Mouse (Mus musculus): ENCODE results near the gene Trpv5. TPM values are rescaled to one million over a fixed set of nuclear protein-coding genes. Genes with fewer than 3 reads are reported as not detected.

Gene Trpv5
- polyA plus RNA-seq, 1 experiment from 2014 or later = 0.07 TPM

GRCm38 (mm10) chr6:41692200-41692599 is 11.6 kb upstream of the Trpv5 start:
- ATAC-seq (replicated peaks; ENCODE audit: low FRiP score) = no peak
- DNase-seq (ENCODE audit: low spot score) = no peak
- Histone ChIP-seq H3K27ac (ENCODE audit: low read depth, low read length) (no peak overlapping the region), H3K27me3 (replicated peaks; ENCODE audit: control insufficient read depth, insufficient read depth, low read length) (no peaks in the 10 kb centered on the region), H3K4me3 (ENCODE audit: low read depth, low read length) (no peak overlapping the region), H3K9me3 (ENCODE audit: control insufficient read depth, low read length) (no peaks in the 10 kb centered on the region), H3K9ac (ENCODE audit: low read depth, low read length) (no peak overlapping the region), H3K4me2 (no peak overlapping the region), H3K4me1 (replicated peaks; ENCODE audit: control insufficient read depth, insufficient read depth, low read length) (no peaks in the 10 kb centered on the region), H3K36me3 (ENCODE audit: control insufficient read depth, insufficient read depth, low read length) (peaks cover 9% of the 10 kb centered on the region; the same call in 1 of the 2 replicates)

- peak overlapping the region; percentile 51 for H3K27ac ChIP-seq (ENCODE audit: low read depth, low read length)
- ATAC-seq (replicated peaks; ENCODE audit: low FRiP score) = no peak
- H3K4me3 ChIP-seq (ENCODE audit: low read depth, low read length) = no peak overlapping the region
- peaks cover 11% of the 10 kb centered on the region; the same call in 1 of the 2 replicates for H3K4me1 ChIP-seq (replicated peaks; ENCODE audit: control insufficient read depth, insufficient read depth, low read length)
- H3K36me3 ChIP-seq (ENCODE audit: control insufficient read depth, insufficient read depth, low read length) = peaks cover 9% of the 10 kb centered on the region; the same call in 1 of the 2 replicates
- no peak overlapping the region for H3K9ac ChIP-seq (ENCODE audit: low read depth, low read length)
- 73% methylated on average over 3 of the region's 3 CpGs for WGBS
- no peak overlapping the region for H3K4me2 ChIP-seq
- H3K27me3 ChIP-seq (replicated peaks; ENCODE audit: control insufficient read depth, insufficient read depth, low read length) = no peaks in the 10 kb centered on the region
- no peak for DNase-seq (ENCODE audit: low spot score)
- H3K9me3 ChIP-seq (ENCODE audit: control insufficient read depth, low read length) = no peaks in the 10 kb centered on the region
These were observed 5.0 kb upstream of the Trpv5 start for GRCm38 (mm10) chr6:41685596-41685995.

- Histone ChIP-seq H3K4me2 (no peak overlapping the region), H3K36me3 (ENCODE audit: control insufficient read depth, insufficient read depth, low read length) (peaks cover 6% of the 10 kb centered on the region; the same call in 1 of the 2 replicates), H3K9me3 (ENCODE audit: control insufficient read depth, low read length) (no peaks in the 10 kb centered on the region), H3K9ac (ENCODE audit: low read depth, low read length) (no peak overlapping the region), H3K4me3 (ENCODE audit: low read depth, low read length) (no peak overlapping the region), H3K27me3 (replicated peaks; ENCODE audit: control insufficient read depth, insufficient read depth, low read length) (no peaks in the 10 kb centered on the region), H3K4me1 (replicated peaks; ENCODE audit: control insufficient read depth, insufficient read depth, low read length) (peaks cover 11% of the 10 kb centered on the region; the same call in 1 of the 2 replicates), H3K27ac (ENCODE audit: low read depth, low read length) (peak overlapping the region; percentile 51)
- DNase-seq (ENCODE audit: low spot score) (no peak), ATAC-seq (replicated peaks; ENCODE audit: low FRiP score) (peak; percentile 86)
- 46% methylated on average over 5 of the region's 5 CpGs for WGBS
These were observed 4.3 kb upstream of the Trpv5 start for GRCm38 (mm10) chr6:41684911-41685310.

- peak within 1 kb of the TSS; percentile 51 for H3K27ac ChIP-seq (ENCODE audit: low read depth, low read length)
- H3K9me3 ChIP-seq (ENCODE audit: control insufficient read depth, low read length) = no peaks in the 10 kb centered on the region
- H3K9ac ChIP-seq (ENCODE audit: low read depth, low read length) = no peak within 1 kb of the TSS
- 95% methylated on average over 2 of the region's 2 CpGs for WGBS
- no peak within 1 kb of the TSS for H3K4me3 ChIP-seq (ENCODE audit: low read depth, low read length)
- H3K36me3 ChIP-seq (ENCODE audit: control insufficient read depth, insufficient read depth, low read length) = peaks cover 4% of the 10 kb centered on the region; the same call in 1 of the 2 replicates
- no peaks in the 10 kb centered on the region for H3K27me3 ChIP-seq (replicated peaks; ENCODE audit: control insufficient read depth, insufficient read depth, low read length)
- peaks cover 11% of the 10 kb centered on the region; the same call in 1 of the 2 replicates for H3K4me1 ChIP-seq (replicated peaks; ENCODE audit: control insufficient read depth, insufficient read depth, low read length)
- DNase-seq (ENCODE audit: low spot score) (no peak), ATAC-seq (replicated peaks; ENCODE audit: low FRiP score) (no peak)
- H3K4me2 ChIP-seq = no peak within 1 kb of the TSS; the same call in 1 of the 2 replicates
These were observed 3.6 kb upstream of the Trpv5 start, which contains the start of gene Llcfc1 for GRCm38 (mm10) chr6:41684131-41684530. Gene Llcfc1 (plus strand): TSS chr6:41684431.

GRCm38 (mm10) chr6:41681656-41682055 is 1.1 kb upstream of the Trpv5 start:
- DNase-seq (ENCODE audit: low spot score) (no peak), ATAC-seq (replicated peaks; ENCODE audit: low FRiP score) (no peak)
- Histone ChIP-seq H3K27ac (ENCODE audit: low read depth, low read length) (no peak overlapping the region), H3K27me3 (replicated peaks; ENCODE audit: control insufficient read depth, insufficient read depth, low read length) (no peaks in the 10 kb centered on the region), H3K4me1 (replicated peaks; ENCODE audit: control insufficient read depth, insufficient read depth, low read length) (peaks cover 11% of the 10 kb centered on the region; the same call in 1 of the 2 replicates), H3K9me3 (ENCODE audit: control insufficient read depth, low read length) (no peaks in the 10 kb centered on the region), H3K4me2 (no peak overlapping the region), H3K9ac (ENCODE audit: low read depth, low read length) (no peak overlapping the region), H3K36me3 (ENCODE audit: control insufficient read depth, insufficient read depth, low read length) (no peaks in the 10 kb centered on the region; the same call in 1 of the 2 replicates), H3K4me3 (ENCODE audit: low read depth, low read length) (no peak overlapping the region)
- WGBS = 84% methylated on average over 5 of the region's 5 CpGs

GRCm38 (mm10) chr6:41676530-41676929 is 4.0 kb downstream of the Trpv5 start:
- Histone ChIP-seq H3K4me1 (replicated peaks; ENCODE audit: control insufficient read depth, insufficient read depth, low read length) (no peaks in the 10 kb centered on the region), H3K4me2 (no peak overlapping the region), H3K27me3 (replicated peaks; ENCODE audit: control insufficient read depth, insufficient read depth, low read length) (no peaks in the 10 kb centered on the region), H3K9ac (ENCODE audit: low read depth, low read length) (no peak overlapping the region), H3K9me3 (ENCODE audit: control insufficient read depth, low read length) (no peaks in the 10 kb centered on the region), H3K36me3 (ENCODE audit: control insufficient read depth, insufficient read depth, low read length) (no peaks in the 10 kb centered on the region), H3K27ac (ENCODE audit: low read depth, low read length) (no peak overlapping the region), H3K4me3 (ENCODE audit: low read depth, low read length) (no peak overlapping the region)
- no peak for DNase-seq (ENCODE audit: low spot score)
- ATAC-seq (replicated peaks; ENCODE audit: low FRiP score) = no peak
- 64% methylated on average over 2 of the region's 2 CpGs for WGBS

- ATAC-seq (replicated peaks; ENCODE audit: low FRiP score) (no peak), DNase-seq (ENCODE audit: low spot score) (no peak)
- Histone ChIP-seq H3K4me2 (no peak overlapping the region), H3K9ac (ENCODE audit: low read depth, low read length) (no peak overlapping the region), H3K27ac (ENCODE audit: low read depth, low read length) (no peak overlapping the region), H3K4me3 (ENCODE audit: low read depth, low read length) (no peak overlapping the region), H3K36me3 (ENCODE audit: control insufficient read depth, insufficient read depth, low read length) (no peaks in the 10 kb centered on the region), H3K9me3 (ENCODE audit: control insufficient read depth, low read length) (no peaks in the 10 kb centered on the region), H3K4me1 (replicated peaks; ENCODE audit: control insufficient read depth, insufficient read depth, low read length) (no peaks in the 10 kb centered on the region), H3K27me3 (replicated peaks; ENCODE audit: control insufficient read depth, insufficient read depth, low read length) (no peaks in the 10 kb centered on the region; the same call in 1 of the 2 replicates)
- WGBS = 26% methylated on average over 2 of the region's 2 CpGs
These were observed 18.2 kb downstream of the Trpv5 start for GRCm38 (mm10) chr6:41662320-41662719.

- DNase-seq (ENCODE audit: low spot score) = no peak
- H3K4me3 ChIP-seq (ENCODE audit: low read depth, low read length) = no peak overlapping the region
- no peaks in the 10 kb centered on the region for H3K4me1 ChIP-seq (replicated peaks; ENCODE audit: control insufficient read depth, insufficient read depth, low read length)
- no peak overlapping the region for H3K9ac ChIP-seq (ENCODE audit: low read depth, low read length)
- no peaks in the 10 kb centered on the region for H3K27me3 ChIP-seq (replicated peaks; ENCODE audit: control insufficient read depth, insufficient read depth, low read length)
- no peak overlapping the region for H3K4me2 ChIP-seq
- H3K27ac ChIP-seq (ENCODE audit: low read depth, low read length) = no peak overlapping the region
- 27% methylated on average over 1 of the region's 1 CpGs for WGBS
- H3K36me3 ChIP-seq (ENCODE audit: control insufficient read depth, insufficient read depth, low read length) = no peaks in the 10 kb centered on the region
- ATAC-seq (replicated peaks; ENCODE audit: low FRiP score) = no peak
- H3K9me3 ChIP-seq (ENCODE audit: control insufficient read depth, low read length) = no peaks in the 10 kb centered on the region
These were observed 22.1 kb downstream of the Trpv5 start for GRCm38 (mm10) chr6:41658487-41658886.

- Histone ChIP-seq H3K4me3 (ENCODE audit: low read depth, low read length) (no peak overlapping the region), H3K9me3 (ENCODE audit: control insufficient read depth, low read length) (no peaks in the 10 kb centered on the region), H3K36me3 (ENCODE audit: control insufficient read depth, insufficient read depth, low read length) (no peaks in the 10 kb centered on the region), H3K27me3 (replicated peaks; ENCODE audit: control insufficient read depth, insufficient read depth, low read length) (no peaks in the 10 kb centered on the region), H3K4me2 (no peak overlapping the region), H3K27ac (ENCODE audit: low read depth, low read length) (no peak overlapping the region), H3K4me1 (replicated peaks; ENCODE audit: control insufficient read depth, insufficient read depth, low read length) (no peaks in the 10 kb centered on the region), H3K9ac (ENCODE audit: low read depth, low read length) (no peak overlapping the region)
- ATAC-seq (replicated peaks; ENCODE audit: low FRiP score) (no peak), DNase-seq (ENCODE audit: low spot score) (no peak)
- 42% methylated on average over 8 of the region's 8 CpGs for WGBS
These were observed 25.9 kb downstream of the Trpv5 start for GRCm38 (mm10) chr6:41654648-41655047.

Data from liver, embryonic 11.5 days (tissue).